Mouse (Mus musculus) midbrain, postnatal 0 days (tissue): ENCODE results near the gene Ankrd13b. TPM values are rescaled to one million over a fixed set of nuclear protein-coding genes. Genes with fewer than 3 reads are reported as not detected.
A peak's percentile ranks its signal among the peaks of the same experiment; 100 is the strongest.
"Not testable (repeated sequence)": the region's sequence is repeated elsewhere in the genome, so short reads cannot be mapped to it uniquely, and the experiment has no call there.

Experiments used
- ATAC-seq: fragments of 200-750 bp; cut with Nextera tagmentation; 2 replicates; pipeline ENCODE4 v1.8.0; 2017; ENCODE audit warnings: moderate number of reproducible peaks, mild to moderate bottlenecking, moderate TSS enrichment, moderate library complexity; ENCODE audit not compliant: low FRiP score
- DNase-seq: peaks from one replicate; pipeline ENCODE4 v3.0.0-alpha.2; 2015; ENCODE audit warnings: low spot score
- H3K27ac ChIP-seq: fragments of 300-500 bp; sonication (generic); 2 replicates; pipeline ENCODE4 v1.5.1; 2014; ENCODE audit warnings: low read depth, mild to moderate bottlenecking, low read length, mixed read lengths
- H3K27me3 ChIP-seq: fragments of 300-500 bp; sonication (generic); 2 replicates; pipeline ENCODE4 v1.6.1; 2014; ENCODE audit warnings: low read length, control low read depth, mixed read lengths; ENCODE audit not compliant: insufficient read depth
- H3K36me3 ChIP-seq: fragments of 300-500 bp; sonication (generic); 2 replicates; pipeline ENCODE4 v1.6.1; 2014; ENCODE audit warnings: low read length, control low read depth, mixed read lengths; ENCODE audit not compliant: insufficient read depth
- H3K4me1 ChIP-seq: fragments of 300-500 bp; sonication (generic); 2 replicates; pipeline ENCODE4 v1.6.1; 2014; ENCODE audit warnings: mild to moderate bottlenecking, control low read depth, antibody characterized with exemption, low read length, mixed read lengths; ENCODE audit not compliant: insufficient read depth
- H3K4me2 ChIP-seq: fragments of 300-500 bp; sonication (generic); 2 replicates; pipeline ENCODE4 v1.6.1; 2014; ENCODE audit warnings: low read depth, mild to moderate bottlenecking, low read length, mixed read lengths; ENCODE audit not compliant: poor library complexity, severe bottlenecking
- H3K4me3 ChIP-seq: fragments of 300-500 bp; sonication (generic); 2 replicates; pipeline ENCODE4 v1.5.1; 2014; ENCODE audit warnings: low read depth, mild to moderate bottlenecking, low read length, moderate library complexity
- H3K9ac ChIP-seq: fragments of 300-500 bp; sonication (generic); replicated peaks from 2 replicates; pipeline ENCODE4 v1.6.1; 2014; ENCODE audit warnings: mild to moderate bottlenecking, low read length, moderate library complexity, mixed read lengths; ENCODE audit not compliant: poor library complexity, severe bottlenecking
- H3K9me3 ChIP-seq: fragments of 300-500 bp; sonication (generic); 2 replicates; pipeline ENCODE4 v1.6.1; 2016; ENCODE audit warnings: low read length, control low read depth
- CTCF ChIP-seq: IDR thresholded peaks from 2 replicates; pipeline ENCODE4 v1.5.1; 2016; ENCODE audit warnings: antibody characterized with exemption, mild to moderate bottlenecking
- WGBS: fragments of 180-500 bp; shearing (Covaris S2); extraction: QIAGEN DNeasy Blood & Tissue Kit; methylation state at CpG from one replicate; pipeline ENCODE4 v1.1.7; 2014; 5-methylcytosine and 5-hydroxymethylcytosine counted together
- polyA plus RNA-seq: library from polyadenylated mRNA; unstranded; fragments of >200 nt; fragmentation: Nextera tagmentation; extraction: Ambion mirVana; gene quantifications from 2 replicates; pipeline ENCODE4 v1.2.1, GENCODE M21; 2015
- total RNA-seq: library from RNA; depleted of rRNA; stranded (reverse); fragments of >200 nt; gene quantifications from 2 replicates; pipeline ENCODE4 v1.2.3, GENCODE M21; 2014; rRNA removed

The Ankrd13b gene
- 70.3 and 75.5 TPM in 2 replicates for total RNA-seq
- polyA plus RNA-seq, result 41.5 and 43.6 TPM in 2 replicates

DNA sequence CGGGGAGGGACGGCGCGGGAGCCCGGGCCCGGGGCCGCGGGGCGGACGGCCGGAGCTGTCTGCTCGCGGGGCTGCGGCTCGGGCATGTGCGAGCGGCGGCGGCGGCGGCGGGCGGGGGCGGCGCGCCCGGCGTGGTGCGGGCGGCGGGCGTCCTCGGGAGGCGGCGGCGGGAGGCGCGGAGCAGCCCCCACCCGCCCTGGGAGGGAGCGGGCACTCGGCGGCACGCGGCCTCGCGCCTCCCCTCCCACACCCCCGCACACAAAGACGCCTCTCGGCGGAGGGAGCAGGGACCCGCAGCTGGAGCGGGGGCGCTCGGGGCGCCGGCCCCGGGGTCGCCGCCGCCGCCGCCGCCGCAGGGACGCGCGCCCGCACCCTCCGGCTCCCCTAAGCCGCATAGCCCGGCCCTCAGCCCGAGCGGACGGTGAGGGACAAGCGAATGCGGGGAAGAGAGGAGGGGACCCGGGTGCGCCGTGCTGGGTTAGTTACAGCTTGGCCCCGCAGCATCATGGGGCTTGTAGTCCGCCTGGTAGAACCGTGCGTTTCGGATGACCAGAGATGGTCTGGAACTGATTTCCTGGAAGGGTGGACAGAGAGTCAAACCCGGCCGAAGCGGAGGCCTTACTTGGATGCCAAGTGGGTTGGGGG lies at the start of gene Ankrd13b:
Gene Ankrd13b, minus strand, starts transcription at position 88 of the 645 bp plus-strand sequence.
- Histone ChIP-seq H3K4me2 (peak within 1 kb of the TSS; percentile 86), H3K36me3 (no peaks in the 10 kb centered on the region), H3K4me1 (peaks cover 40% of the 10 kb centered on the region; the same call in 1 of the 2 replicates), H3K9ac (peak within 1 kb of the TSS; percentile 95), H3K27me3 (no peaks in the 10 kb centered on the region), H3K4me3 (peak within 1 kb of the TSS; percentile 90), H3K9me3 (no peaks in the 10 kb centered on the region), H3K27ac (peak within 1 kb of the TSS; percentile 89)
- under 1% methylated on average over 32 of the region's 87 CpGs for WGBS
- ATAC-seq, result peak; percentile 50; the same call in 1 of the 2 replicates
- TF ChIP-seq CTCF, result no peak
- peak; percentile 90 for DNase-seq

DNA sequence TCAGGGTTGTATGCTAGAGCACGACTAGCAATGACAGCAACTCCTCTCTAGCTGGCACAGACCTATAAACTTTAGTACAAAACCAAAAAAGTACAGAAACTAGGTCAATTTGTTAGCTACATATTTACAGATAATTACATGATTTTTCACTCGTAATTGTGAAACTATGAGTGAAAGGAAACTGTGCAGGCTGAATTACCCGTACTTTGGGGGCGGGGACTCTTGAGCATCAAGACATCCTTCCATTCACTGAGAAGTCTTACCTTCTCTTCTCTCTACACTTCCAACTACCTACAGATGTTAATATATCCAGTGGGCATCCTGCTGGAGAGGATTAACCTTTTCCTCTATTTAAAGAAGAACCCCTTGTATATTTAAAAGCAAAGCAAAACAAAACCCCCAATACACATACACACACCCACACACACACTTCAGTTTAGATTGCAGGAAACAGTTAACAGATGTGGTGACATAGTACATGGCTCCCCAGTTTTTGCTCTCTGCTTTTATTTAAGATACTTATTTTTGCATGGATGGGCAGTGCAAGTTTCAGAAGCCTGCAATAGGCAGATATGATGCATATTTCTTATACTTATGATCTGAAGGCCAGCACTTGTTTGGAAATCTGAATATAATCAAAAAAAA lies 42.8 kb upstream of the Ankrd13b start:
- 88% methylated on average over 4 of the region's 4 CpGs for WGBS
- DNase-seq (no peak), ATAC-seq (no peak)
- Histone ChIP-seq H3K36me3 (peaks cover 3% of the 10 kb centered on the region; the same call in 1 of the 2 replicates), H3K4me1 (no peaks in the 10 kb centered on the region), H3K4me3 (no peak overlapping the region), H3K27me3 (no peaks in the 10 kb centered on the region), H3K9me3 (no peaks in the 10 kb centered on the region), H3K4me2 (no peak overlapping the region), H3K27ac (no peak overlapping the region), H3K9ac (no peak overlapping the region)
- no peak for TF ChIP-seq CTCF

DNA sequence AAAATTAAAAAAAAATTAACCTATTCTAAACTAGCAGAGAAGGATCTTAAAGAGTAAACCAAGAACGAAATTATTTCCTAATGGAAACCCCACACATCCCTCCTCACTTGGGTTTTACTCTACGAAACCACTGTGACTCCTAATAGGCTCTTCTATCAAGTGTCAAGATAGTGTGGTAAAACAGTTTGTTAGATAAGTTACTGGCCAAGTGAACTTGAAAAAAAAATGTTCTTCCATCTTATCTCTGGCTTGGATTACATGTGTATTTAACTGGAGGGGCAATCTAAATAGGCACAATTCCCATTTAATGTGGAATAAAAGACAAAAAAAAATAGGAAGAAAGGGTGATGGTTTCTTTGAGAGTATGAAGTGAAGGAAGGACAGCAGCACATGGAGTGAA lies 41.4 kb upstream of the Ankrd13b start:
- no peaks in the 10 kb centered on the region for H3K4me1 ChIP-seq
- H3K9ac ChIP-seq, result no peak overlapping the region
- no peak overlapping the region for H3K27ac ChIP-seq
- H3K27me3 ChIP-seq, result no peaks in the 10 kb centered on the region
- no peak for ATAC-seq
- H3K4me3 ChIP-seq, result no peak overlapping the region
- no peak for DNase-seq
- 96% methylated on average over 2 of the region's 2 CpGs for WGBS
- peaks cover 3% of the 10 kb centered on the region; the same call in 1 of the 2 replicates for H3K36me3 ChIP-seq
- TF ChIP-seq CTCF, result no peak
- H3K9me3 ChIP-seq, result no peaks in the 10 kb centered on the region
- no peak overlapping the region for H3K4me2 ChIP-seq

DNA sequence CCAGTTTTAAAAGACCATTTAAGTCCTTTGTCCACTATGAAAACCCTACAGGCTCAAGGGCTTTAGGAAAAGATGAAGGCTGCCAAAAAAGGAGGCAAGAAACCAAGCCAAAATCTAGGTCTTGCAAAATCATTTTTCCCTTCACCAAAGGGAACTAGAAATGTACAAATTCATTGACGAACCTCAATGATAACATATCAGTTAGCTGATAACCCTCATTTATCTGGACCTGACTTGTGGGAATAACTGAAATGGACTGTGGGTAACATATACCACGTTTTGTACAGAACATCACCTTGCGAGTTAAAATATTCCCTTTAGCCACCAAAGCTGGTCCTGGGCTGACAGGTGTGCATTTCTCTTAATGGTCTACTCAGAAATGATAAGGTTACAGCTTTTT lies 40.2 kb upstream of the Ankrd13b start:
- 91% methylated on average over 3 of the region's 3 CpGs for WGBS
- TF ChIP-seq CTCF, result no peak
- H3K4me1 ChIP-seq, result no peaks in the 10 kb centered on the region
- no peak overlapping the region for H3K9ac ChIP-seq
- H3K36me3 ChIP-seq, result 0 out of 2 replicates have a peak, but pooled peaks cover 2% of the 10 kb centered on the region
- DNase-seq (no peak), ATAC-seq (no peak)
- no peaks in the 10 kb centered on the region for H3K9me3 ChIP-seq
- no peak overlapping the region for H3K4me2 ChIP-seq
- no peak overlapping the region for H3K27ac ChIP-seq
- H3K4me3 ChIP-seq, result no peak overlapping the region
- no peaks in the 10 kb centered on the region for H3K27me3 ChIP-seq

DNA sequence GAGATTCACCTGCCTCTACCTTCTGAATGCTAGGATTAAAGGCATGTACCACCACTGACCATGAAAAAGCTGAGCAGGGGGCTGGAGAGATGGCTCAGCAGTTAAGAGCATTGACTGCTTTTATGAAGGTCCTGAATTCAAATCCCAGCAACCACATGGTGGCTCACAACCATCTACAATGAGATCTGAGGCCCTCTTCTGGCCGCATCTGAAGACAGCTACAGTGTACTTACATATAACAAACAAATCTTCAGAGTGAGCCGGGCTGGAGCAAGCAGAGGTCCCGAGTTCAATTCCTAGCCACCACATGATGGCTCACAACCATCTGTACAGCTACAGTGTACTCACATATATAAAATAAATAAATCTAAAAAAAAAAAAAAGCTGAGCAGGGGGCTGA lies 38.9 kb upstream of the Ankrd13b start:
- H3K9ac ChIP-seq, DNase-seq, H3K27me3 ChIP-seq, H3K27ac ChIP-seq, H3K4me2 ChIP-seq, H3K4me1 ChIP-seq, H3K36me3 ChIP-seq, H3K4me3 ChIP-seq, ATAC-seq, H3K9me3 ChIP-seq: not testable (repeated sequence)
- 93% methylated on average over 3 of the region's 3 CpGs for WGBS

DNA sequence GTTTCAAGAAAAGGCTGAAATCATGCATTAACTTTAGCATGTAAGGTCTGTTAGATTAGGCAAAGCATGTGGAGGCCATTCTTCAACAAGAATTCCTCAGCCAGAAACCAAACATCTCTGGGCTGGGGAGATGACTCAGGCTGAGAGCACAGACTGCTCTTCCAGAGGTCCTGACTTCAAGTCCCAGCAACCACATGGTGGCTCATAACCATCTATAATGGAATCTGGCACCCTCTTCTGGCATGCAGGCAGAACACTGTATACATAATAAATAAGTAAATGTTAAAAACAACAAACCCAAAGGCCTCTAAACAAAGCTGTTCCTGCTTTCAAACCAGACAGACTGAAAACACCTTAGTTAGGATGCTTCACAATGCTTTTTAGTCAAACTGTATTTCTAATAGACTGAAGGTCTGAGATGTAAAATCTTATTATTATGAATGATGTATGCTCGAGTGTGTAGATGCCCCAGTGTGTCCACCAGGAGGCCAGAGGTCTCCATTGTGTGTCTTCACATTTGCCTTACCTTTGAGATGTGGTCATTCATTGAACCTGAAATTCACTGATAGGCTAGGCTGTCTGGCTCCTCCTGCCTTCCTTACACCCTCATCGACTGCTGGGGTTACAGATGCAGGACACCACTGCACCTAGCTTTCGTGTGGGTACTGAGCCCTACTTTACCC lies 36.5 kb upstream of the Ankrd13b start:
- WGBS, result 76% methylated on average over 3 of the region's 3 CpGs
- Histone ChIP-seq H3K9me3 (no peaks in the 10 kb centered on the region), H3K36me3 (no peaks in the 10 kb centered on the region), H3K27ac (no peak overlapping the region), H3K4me1 (no peaks in the 10 kb centered on the region), H3K4me2 (no peak overlapping the region), H3K4me3 (no peak overlapping the region), H3K27me3 (no peaks in the 10 kb centered on the region), H3K9ac (no peak overlapping the region)
- TF ChIP-seq CTCF, result peak; percentile 3; the same call in 1 of the 2 replicates
- ATAC-seq, result no peak
- DNase-seq, result no peak
